Mouse (Mus musculus) CH12.LX (cell line): ENCODE data around the gene Arrdc2. TPM values are rescaled to one million over a fixed set of nuclear protein-coding genes. Genes with fewer than 3 reads are reported as not detected.

ENCODE experiments used
- DNase-seq: peaks from one replicate; pipeline ENCODE4 v3.0.0-alpha.2; 2013; ENCODE audit errors: extremely low read depth
- H3K27ac ChIP-seq: 2 replicates; pipeline ENCODE4 v1.5.1; 2012; ENCODE audit warnings: low read depth, mild to moderate bottlenecking, control low read depth, moderate library complexity; ENCODE audit not compliant: insufficient read depth
- H3K27me3 ChIP-seq: replicated peaks from 2 replicates; pipeline ENCODE3; 2012; ENCODE audit warnings: inconsistent platforms
- H3K36me3 ChIP-seq, 2 experiments: replicated peaks in 1 of 2; 2 replicates each; pipeline versions ENCODE3 to v1.6.1; 2012; ENCODE audit warnings: inconsistent platforms in 1 of 2, low read length in 1 of 2, mild to moderate bottlenecking in 1 of 2, mixed read lengths in 1 of 2, moderate library complexity in 1 of 2; ENCODE audit not compliant: control insufficient read depth in 1 of 2, insufficient read depth in 1 of 2
- H3K4me1 ChIP-seq, 2 experiments: 2 replicates each; pipeline ENCODE4 v1.6.1; 2012; ENCODE audit warnings: inconsistent platforms in 1 of 2, moderate library complexity in 1 of 2; ENCODE audit not compliant: insufficient read depth in 2 of 2, control insufficient read depth in 1 of 2
- H3K4me2 ChIP-seq: 2 replicates; pipeline ENCODE4 v1.6.1; 2012; ENCODE audit warnings: low read depth, mild to moderate bottlenecking, control low read depth; ENCODE audit not compliant: poor library complexity, insufficient read depth, severe bottlenecking
- H3K4me3 ChIP-seq, 3 experiments: fragments of 150-350 bp in 1 of 3; sonication (generic) in 1 of 3; replicated peaks in 1 of 3; 2 replicates each; pipeline versions ENCODE3 to v1.5.1; 2011 to 2012; ENCODE audit warnings: low read depth in 2 of 3, low read length in 2 of 3, mild to moderate bottlenecking in 2 of 3, moderate library complexity in 2 of 3, control low read depth in 1 of 3, improper control_type of control experiment in 1 of 3, inconsistent platforms in 1 of 3, mixed read lengths in 1 of 3; ENCODE audit not compliant: poor library complexity in 1 of 3
- H3K79me2 ChIP-seq: replicated peaks from 2 replicates; pipeline ENCODE4 v1.6.1; 2012; ENCODE audit warnings: mild to moderate bottlenecking, moderate library complexity; ENCODE audit not compliant: control insufficient read depth, poor library complexity, insufficient read depth, severe bottlenecking; ENCODE audit errors: extremely low read depth
- H3K9ac ChIP-seq: 2 replicates; pipeline ENCODE4 v1.6.1; 2012; ENCODE audit warnings: low read depth, mild to moderate bottlenecking, control low read depth, moderate library complexity; ENCODE audit not compliant: insufficient read depth
- H3K9me3 ChIP-seq: replicated peaks from 2 replicates; pipeline ENCODE3; 2012; ENCODE audit warnings: low read length, inconsistent platforms, mixed read lengths
- BHLHE40 ChIP-seq: IDR thresholded peaks from 2 replicates; pipeline ENCODE4 v1.6.1; 2011; ENCODE audit warnings: mild to moderate bottlenecking, low read depth, low read length, improper control_type of control experiment
- CHD1 ChIP-seq: IDR thresholded peaks from 2 replicates; pipeline ENCODE4 v1.6.1; 2012; ENCODE audit warnings: low read depth, low read length, improper control_type of control experiment, inconsistent platforms
- CHD2 ChIP-seq: IDR thresholded peaks from 2 replicates; pipeline ENCODE4 v1.6.1; 2011; ENCODE audit warnings: low read length, improper control_type of control experiment
- CTCF ChIP-seq, 2 experiments: IDR thresholded peaks in 1 of 2; conservative IDR thresholded peaks in 1 of 2; 2 replicates each; pipeline ENCODE4 v1.5.1; 2011 to 2012; ENCODE audit warnings: low read depth in 2 of 2, low read length in 2 of 2, improper control_type of control experiment in 1 of 2, inconsistent platforms in 1 of 2, mild to moderate bottlenecking in 1 of 2, moderate library complexity in 1 of 2
- E2F4 ChIP-seq: IDR thresholded peaks from 2 replicates; pipeline ENCODE4 v1.6.1; 2011; ENCODE audit warnings: low read depth, low read length, improper control_type of control experiment; ENCODE audit not compliant: insufficient replicate concordance
- ELF1 ChIP-seq: IDR thresholded peaks from 2 replicates; pipeline ENCODE4 v1.6.1; 2014; ENCODE audit warnings: low read depth, mild to moderate bottlenecking, inconsistent platforms, low read length, improper control_type of control experiment
- EP300 ChIP-seq: IDR thresholded peaks from 2 replicates; pipeline ENCODE4 v1.6.1; 2011; ENCODE audit warnings: low read length, improper control_type of control experiment
- ETS1 ChIP-seq: conservative IDR thresholded peaks from 2 replicates; pipeline ENCODE4 v1.6.1; 2012; ENCODE audit warnings: low read depth, mild to moderate bottlenecking, inconsistent platforms, low read length, improper control_type of control experiment, moderate library complexity
- IRF4 ChIP-seq: IDR thresholded peaks from 2 replicates; pipeline ENCODE4 v1.6.1; 2014; ENCODE audit warnings: low read depth, mild to moderate bottlenecking, inconsistent platforms, low read length, improper control_type of control experiment
- JUN ChIP-seq: IDR thresholded peaks from 2 replicates; pipeline ENCODE4 v1.6.1; 2011; ENCODE audit warnings: low read depth, mild to moderate bottlenecking, low read length, improper control_type of control experiment, moderate library complexity; ENCODE audit not compliant: insufficient read depth
- JUND ChIP-seq: conservative IDR thresholded peaks from 2 replicates; pipeline ENCODE4 v1.6.1; 2011; ENCODE audit warnings: low read depth, low read length, improper control_type of control experiment
- KAT2A ChIP-seq: IDR thresholded peaks from 2 replicates; pipeline ENCODE4 v1.6.1; 2012; ENCODE audit warnings: low read length, improper control_type of control experiment, inconsistent platforms; ENCODE audit not compliant: insufficient replicate concordance
- MAX ChIP-seq: IDR thresholded peaks from 2 replicates; pipeline ENCODE4 v1.6.1; 2011; ENCODE audit warnings: low read length, improper control_type of control experiment
- MAZ ChIP-seq: IDR thresholded peaks from 2 replicates; pipeline ENCODE4 v1.6.1; 2012; ENCODE audit warnings: low read depth, mild to moderate bottlenecking, inconsistent platforms, low read length, improper control_type of control experiment, moderate library complexity
- MEF2A ChIP-seq: IDR thresholded peaks from 2 replicates; pipeline ENCODE4 v1.6.1; 2014; ENCODE audit warnings: low read depth, mild to moderate bottlenecking, inconsistent platforms, low read length, improper control_type of control experiment, borderline replicate concordance
- MXI1 ChIP-seq: IDR thresholded peaks from 2 replicates; pipeline ENCODE4 v1.6.1; 2011; ENCODE audit warnings: mild to moderate bottlenecking, low read depth, low read length, improper control_type of control experiment
- MYC ChIP-seq: IDR thresholded peaks from 2 replicates; pipeline ENCODE4 v1.6.1; 2011; ENCODE audit warnings: low read depth, mild to moderate bottlenecking, improper control_type of control experiment, low read length
- NELFE ChIP-seq: IDR thresholded peaks from 2 replicates; pipeline ENCODE4 v1.6.1; 2011; ENCODE audit warnings: low read depth, low read length, improper control_type of control experiment
- NRF1 ChIP-seq: IDR thresholded peaks from 2 replicates; pipeline ENCODE4 v1.6.1; 2014; ENCODE audit warnings: low read depth, mild to moderate bottlenecking, inconsistent platforms, low read length, improper control_type of control experiment, moderate library complexity
- POLR2A ChIP-seq: IDR thresholded peaks from 2 replicates; pipeline ENCODE4 v1.6.1; 2011; ENCODE audit warnings: low read depth, mild to moderate bottlenecking, improper control_type of control experiment, low read length
- RAD21 ChIP-seq: IDR thresholded peaks from 2 replicates; pipeline ENCODE4 v1.6.1; 2011; ENCODE audit warnings: low read depth, mild to moderate bottlenecking, low read length, improper control_type of control experiment, moderate library complexity
- SIN3A ChIP-seq: IDR thresholded peaks from 2 replicates; pipeline ENCODE4 v1.6.1; 2012; ENCODE audit warnings: low read length, improper control_type of control experiment, inconsistent platforms
- SMC3 ChIP-seq: IDR thresholded peaks from 2 replicates; pipeline ENCODE4 v1.6.1; 2011; ENCODE audit warnings: low read depth, low read length, improper control_type of control experiment
- TBP ChIP-seq: conservative IDR thresholded peaks from 2 replicates; pipeline ENCODE4 v1.6.1; 2011; ENCODE audit warnings: low read depth, low read length, improper control_type of control experiment
- TCF12 ChIP-seq: IDR thresholded peaks from 2 replicates; pipeline ENCODE4 v1.6.1; 2014; ENCODE audit warnings: low read depth, mild to moderate bottlenecking, inconsistent platforms, low read length, improper control_type of control experiment
- USF1 ChIP-seq: IDR thresholded peaks from 2 replicates; pipeline ENCODE4 v1.6.1; 2014; ENCODE audit warnings: low read depth, mild to moderate bottlenecking, inconsistent platforms, low read length, improper control_type of control experiment
- ZMIZ1 ChIP-seq: IDR thresholded peaks from 2 replicates; pipeline ENCODE4 v1.6.1; 2012; ENCODE audit warnings: low read depth, mild to moderate bottlenecking, inconsistent platforms, low read length, improper control_type of control experiment
- ZNF384 ChIP-seq: IDR thresholded peaks from 2 replicates; pipeline ENCODE4 v1.6.1; 2012; ENCODE audit warnings: low read depth, low read length, improper control_type of control experiment, inconsistent platforms
- dilution Hi-C: fragments of 300-500 bp; cut with MboI; formaldehyde crosslinking; loops from 2 replicates; pipeline ENCODE4 v1.14.3; 2020; ENCODE audit warnings: low sequenced_read_pairs; ENCODE audit not compliant: extremely low pct_unique_long_range_greater_than_20kb, extremely low pct_ligation_motif_present
- in situ Hi-C: fragments of 300-500 bp; cut with MboI; formaldehyde crosslinking; loops from 3 replicates; pipeline ENCODE4 v1.14.3; 2019; ENCODE audit warnings: low sequenced_read_pairs, low pct_ligation_motif_present, low pct_unique_long_range_greater_than_20kb, mixed read lengths
- polyA plus RNA-seq: library from polyadenylated mRNA; unstranded; fragments of >175 nt; gene quantifications from 2 replicates; pipeline ENCODE4 v1.2.1, GENCODE M21; 2012; ENCODE audit warnings: low read depth; ENCODE audit not compliant: insufficient read length
- total RNA-seq, 2 experiments: library from RNA; depleted of rRNA; stranded (reverse); fragments of 300-350 nt in 1 of 2; fragments of >200 nt in 1 of 2; gene quantifications; 2 replicates each; pipeline ENCODE4 v1.2.3; 2012 to 2014

Gene Arrdc2
- total and polyA plus RNA-seq, 3 experiments: 5.6 to 8.0 (median 6.1) TPM

DNA sequence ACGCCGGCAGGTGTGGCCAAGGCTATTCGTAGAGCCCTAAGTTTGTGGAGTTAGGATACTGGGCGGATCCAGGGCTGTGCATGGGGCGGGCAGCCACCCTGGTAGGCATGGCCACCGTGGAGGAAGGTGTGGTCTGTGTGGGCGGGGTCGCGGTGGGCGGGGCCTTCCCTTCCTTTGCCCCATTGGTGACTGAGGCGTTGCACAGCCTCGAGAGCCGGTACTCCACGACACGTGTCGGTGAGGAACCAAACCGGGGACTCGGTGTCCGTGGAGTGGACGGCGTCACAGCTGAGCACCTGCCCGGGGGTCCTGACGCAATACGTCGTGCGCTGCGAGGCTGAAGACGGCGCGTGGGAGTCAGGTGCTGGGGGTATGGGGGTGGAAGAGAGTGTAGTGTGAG, 22.8 kb downstream of the Arrdc2 start:
- DNase-seq: no peak
- H3K4me1 ChIP-seq: no peaks in the 10 kb centered on the region
- in situ Hi-C loops: no loop called here

DNA sequence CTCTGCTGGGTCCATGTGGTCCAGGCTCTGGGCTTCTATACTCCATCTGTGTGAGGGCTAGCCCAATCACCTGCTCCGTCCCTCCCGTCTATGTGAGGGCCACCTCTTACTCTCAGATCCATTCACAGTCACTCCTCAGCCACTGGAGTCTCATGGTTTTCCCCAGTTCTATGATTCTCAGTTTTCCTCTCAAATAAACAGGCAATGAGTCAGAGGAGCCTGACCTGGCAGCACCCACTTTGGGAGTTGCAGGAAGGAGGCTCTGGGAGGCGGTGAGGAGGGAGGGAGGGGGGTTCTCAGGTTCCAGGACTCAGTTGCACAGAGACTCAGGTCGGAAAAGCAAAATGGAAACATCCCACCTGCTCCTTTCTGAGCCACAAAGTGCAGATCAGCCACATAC, 26.6 kb downstream of the Arrdc2 start:
- no peak for TF ChIP-seq ZMIZ1
- no peak for TF ChIP-seq POLR2A
- TF ChIP-seq MYC: no peak
- TF ChIP-seq NRF1: no peak
- TF ChIP-seq KAT2A: no peak
- TF ChIP-seq RAD21: no peak
- TF ChIP-seq ZNF384: no peak
- no peak for TF ChIP-seq MXI1
- TF ChIP-seq MEF2A: no peak
- TF ChIP-seq SMC3: no peak
- TF ChIP-seq MAX: no peak
- TF ChIP-seq JUN: no peak
- no peak for TF ChIP-seq IRF4
- no peak for TF ChIP-seq EP300
- TF ChIP-seq SIN3A: no peak
- TF ChIP-seq, all 38 proteins: peak for 0
- dilution Hi-C loops (no loop called here), in situ Hi-C loops (no loop called here)
- Histone ChIP-seq H3K36me3 (peaks cover 55 to 68% of the 10 kb centered on the region in 2 experiments), H3K27me3 (no peaks in the 10 kb centered on the region), H3K27ac (no peak overlapping the region), H3K79me2 (peaks cover 7% of the 10 kb centered on the region; the same call in 1 of the 2 replicates), H3K4me2 (no peak overlapping the region), H3K9ac (no peak overlapping the region), H3K9me3 (no peaks in the 10 kb centered on the region), H3K4me1 (peaks cover 10 to 27% of the 10 kb centered on the region in 2 experiments), H3K4me3 (no peak overlapping the region)
- no peak for DNase-seq

More for the DNA sequence above, 22.8 kb downstream of the Arrdc2 start:
- H3K27ac ChIP-seq: no peak overlapping the region
- TF ChIP-seq NELFE (no peak), MAX (no peak), MAZ (no peak), ETS1 (no peak), NRF1 (no peak), CHD2 (no peak), E2F4 (no peak), JUND (no peak), CTCF (conservative IDR thresholded peaks at IDR 0.05 in 1 of 2, IDR thresholded peaks at IDR 0.05 in 1 of 2; ENCODE audit: low read depth in 2 of 2, low read length in 2 of 2) (no peak), CHD1 (no peak), ZNF384 (no peak), USF1 (no peak), MYC (no peak), ZMIZ1 (no peak), JUN (no peak), IRF4 (no peak), TBP (no peak), TCF12 (no peak), ELF1 (no peak), BHLHE40 (no peak)
- H3K36me3 ChIP-seq: peaks cover 69 to 85% of the 10 kb centered on the region in 2 experiments
- dilution Hi-C loops: no loop called here
- no peaks in the 10 kb centered on the region for H3K79me2 ChIP-seq
- H3K4me3 ChIP-seq: no peak overlapping the region
- H3K4me2 ChIP-seq: no peak overlapping the region
- H3K9me3 ChIP-seq: no peaks in the 10 kb centered on the region
- no peak overlapping the region for H3K9ac ChIP-seq
- H3K27me3 ChIP-seq: no peaks in the 10 kb centered on the region
